Mouse (Mus musculus) stomach, embryonic 14.5 days (tissue): ENCODE results near the gene Tln2. TPM values are rescaled to one million over a fixed set of nuclear protein-coding genes. Genes with fewer than 3 reads are reported as not detected.

Experiments used
- ATAC-seq: fragments of 200-750 bp; cut with Nextera tagmentation; 2 replicates; pipeline ENCODE4 v1.8.0; 2017; ENCODE audit warnings: low read depth, moderate TSS enrichment; ENCODE audit not compliant: insufficient number of reproducible peaks, insufficient read depth, low FRiP score
- H3K27ac ChIP-seq: fragments of 300-500 bp; sonication (generic); 2 replicates; pipeline ENCODE4 v1.5.1; 2014; ENCODE audit warnings: mild to moderate bottlenecking, low read length, moderate library complexity, mixed read lengths
- H3K27me3 ChIP-seq: fragments of 300-500 bp; sonication (generic); 2 replicates; pipeline ENCODE4 v1.6.1; 2014; ENCODE audit warnings: low read length, control low read depth, mixed read lengths; ENCODE audit not compliant: control insufficient read depth, insufficient read depth
- H3K36me3 ChIP-seq: fragments of 300-500 bp; sonication (generic); 2 replicates; pipeline ENCODE4 v1.6.1; 2014; ENCODE audit warnings: mild to moderate bottlenecking, control low read depth, low read length, moderate library complexity, mixed read lengths; ENCODE audit not compliant: control insufficient read depth, insufficient read depth
- H3K4me1 ChIP-seq: fragments of 300-500 bp; sonication (generic); 2 replicates; pipeline ENCODE4 v1.6.1; 2014; ENCODE audit warnings: low read length, control low read depth, mixed read lengths; ENCODE audit not compliant: control insufficient read depth, insufficient read depth
- H3K4me2 ChIP-seq: fragments of 300-500 bp; sonication (generic); replicated peaks from 2 replicates; pipeline ENCODE4 v1.6.1; 2014; ENCODE audit warnings: low read depth, low read length, control low read depth
- H3K4me3 ChIP-seq: fragments of 300-500 bp; sonication (generic); 2 replicates; pipeline ENCODE4 v1.5.1; 2014; ENCODE audit warnings: low read depth, low read length, control low read depth
- H3K9ac ChIP-seq: fragments of 300-500 bp; sonication (generic); replicated peaks from 2 replicates; pipeline ENCODE4 v1.6.1; 2014; ENCODE audit warnings: low read depth, mild to moderate bottlenecking, control low read depth, low read length, moderate library complexity, mixed read lengths
- H3K9me3 ChIP-seq: fragments of 300-500 bp; sonication (generic); 2 replicates; pipeline ENCODE4 v1.6.1; 2016; ENCODE audit warnings: low read depth, low read length, control low read depth; ENCODE audit not compliant: control insufficient read depth
- WGBS: fragments of 180-500 bp; shearing (Covaris S2); extraction: QIAGEN DNeasy Blood & Tissue Kit; methylation state at CpG from one replicate; pipeline ENCODE4 v1.1.7; 2014; 5-methylcytosine and 5-hydroxymethylcytosine counted together
- polyA plus RNA-seq: library from polyadenylated mRNA; unstranded; fragments of >200 nt; fragmentation: Nextera tagmentation; extraction: Ambion mirVana; gene quantifications from 2 replicates; pipeline ENCODE4 v1.2.1, GENCODE M21; 2014

The Tln2 gene
- polyA plus RNA-seq, 1 experiment from 2014 or later, result 56.1 TPM

DNA sequence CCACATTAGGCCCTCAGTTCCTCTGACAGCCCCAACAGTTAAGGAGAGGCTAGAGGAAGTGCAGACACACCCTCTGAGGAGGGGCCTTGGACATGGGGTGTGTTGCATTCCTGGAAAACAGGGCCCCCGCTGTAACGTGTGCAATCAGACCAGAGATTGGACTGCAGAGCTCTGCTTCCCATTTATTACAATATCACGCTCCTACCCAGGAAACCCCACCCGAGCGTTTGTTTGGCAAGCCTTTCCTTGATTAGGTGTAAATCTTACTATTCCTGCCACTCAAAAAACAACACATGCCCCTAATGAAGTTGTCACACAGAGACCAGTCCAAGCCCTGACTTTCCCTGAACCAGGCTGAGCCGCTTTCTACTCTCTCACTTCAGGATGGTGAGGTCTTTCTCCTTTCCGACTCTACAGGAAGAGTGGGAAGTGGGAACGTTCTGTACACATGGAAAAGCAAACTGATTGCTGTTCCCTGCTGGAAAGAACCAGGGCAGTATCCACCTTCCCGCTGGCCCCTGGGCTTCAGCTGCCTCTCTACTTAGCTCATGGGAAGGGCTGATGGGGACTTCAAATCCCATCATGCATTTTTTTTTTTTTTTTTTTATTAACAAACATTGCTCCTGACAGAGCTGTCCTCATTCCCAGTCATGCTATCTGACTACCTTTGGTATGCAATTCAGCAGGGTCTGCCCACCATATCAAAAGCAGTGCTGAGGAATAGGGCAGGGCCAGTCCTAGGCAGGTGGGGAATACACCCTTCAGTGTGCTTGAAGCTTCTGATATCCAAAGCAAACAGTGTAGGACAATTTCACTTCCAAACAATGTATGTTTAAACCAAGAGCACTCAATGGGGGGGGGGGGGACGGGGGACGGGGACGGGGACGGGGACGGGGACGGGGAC, 74.1 kb downstream of the Tln2 start:
- peak; percentile 79 for ATAC-seq
- Histone ChIP-seq H3K9me3 (no peaks in the 10 kb centered on the region), H3K27ac (peak overlapping the region; percentile 63; the same call in 1 of the 2 replicates), H3K27me3 (no peaks in the 10 kb centered on the region), H3K9ac (no peak overlapping the region), H3K4me3 (no peak overlapping the region), H3K4me2 (peak overlapping the region; percentile 12; the same call in 1 of the 2 replicates), H3K36me3 (no peaks in the 10 kb centered on the region), H3K4me1 (no peaks in the 10 kb centered on the region)
- 52% methylated on average over 15 of the region's 15 CpGs for WGBS

DNA sequence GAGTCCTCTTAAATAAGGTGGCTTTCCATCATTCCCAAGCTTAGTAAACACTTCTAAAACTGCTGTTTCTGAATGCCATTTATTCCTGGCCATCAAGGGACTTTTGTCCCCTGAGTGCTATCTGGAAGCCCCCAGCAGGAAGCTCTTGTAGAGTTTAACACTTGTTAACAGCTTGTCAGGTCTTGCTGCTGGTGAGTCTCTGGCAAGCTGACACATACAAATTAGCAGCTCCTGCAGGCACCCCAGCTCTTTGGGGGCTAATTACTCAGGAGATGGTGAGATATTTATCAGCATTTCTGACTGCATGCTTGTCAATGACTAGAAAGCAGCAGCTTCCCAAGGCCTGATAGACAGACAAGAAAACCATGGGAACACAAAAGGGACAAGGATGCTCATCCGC, 77.2 kb downstream of the Tln2 start:
- Histone ChIP-seq H3K4me1 (no peaks in the 10 kb centered on the region), H3K27me3 (no peaks in the 10 kb centered on the region), H3K4me3 (no peak overlapping the region), H3K4me2 (no peak overlapping the region), H3K9ac (no peak overlapping the region), H3K36me3 (no peaks in the 10 kb centered on the region), H3K9me3 (no peaks in the 10 kb centered on the region), H3K27ac (no peak overlapping the region)
- ATAC-seq, result no peak
- 82% methylated on average over 1 of the region's 1 CpGs for WGBS

DNA sequence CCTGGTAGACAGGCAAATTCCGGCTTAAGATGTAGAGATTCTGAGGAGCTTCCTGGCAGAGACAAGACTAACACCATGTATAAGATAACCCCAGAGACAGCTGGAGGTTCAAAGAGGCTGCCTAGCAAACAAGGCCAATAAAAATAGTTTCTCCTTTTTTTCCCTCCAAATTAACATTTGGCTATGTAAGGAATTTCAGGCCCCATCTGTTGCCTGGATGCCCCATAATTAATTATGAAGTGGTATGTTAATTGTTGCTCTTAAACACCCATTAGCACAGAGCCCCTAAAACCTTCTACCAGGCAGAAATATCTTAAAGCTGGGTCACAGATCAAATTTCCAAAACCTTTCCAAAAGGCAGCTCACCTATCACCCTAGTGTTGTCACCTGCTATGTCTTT, 77.7 kb downstream of the Tln2 start:
- Histone ChIP-seq H3K9me3 (no peaks in the 10 kb centered on the region), H3K4me1 (no peaks in the 10 kb centered on the region), H3K27ac (no peak overlapping the region), H3K4me2 (no peak overlapping the region), H3K9ac (no peak overlapping the region), H3K4me3 (no peak overlapping the region), H3K27me3 (no peaks in the 10 kb centered on the region), H3K36me3 (no peaks in the 10 kb centered on the region)
- no peak for ATAC-seq
- WGBS, result 32% methylated on average over 1 of the region's 1 CpGs

DNA sequence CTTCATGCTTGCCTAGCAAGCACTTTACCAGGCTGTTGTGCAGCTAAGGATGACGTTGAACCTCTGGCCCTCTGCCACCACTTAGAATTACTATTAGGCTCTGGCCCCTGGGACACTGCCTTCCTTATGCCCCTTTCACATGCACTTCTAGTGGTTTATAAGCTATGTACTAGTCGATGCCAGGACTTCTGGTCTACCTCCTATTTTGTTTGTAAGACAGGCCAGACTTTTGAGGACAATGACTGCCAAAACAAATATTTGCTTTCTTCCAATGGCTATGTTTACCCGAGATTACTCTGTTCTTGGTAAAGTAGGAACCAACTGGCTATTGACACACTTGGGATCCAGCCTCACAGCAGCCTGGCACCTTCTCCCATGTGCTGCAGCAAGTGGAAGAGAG, 82.1 kb downstream of the Tln2 start:
- no peaks in the 10 kb centered on the region for H3K27me3 ChIP-seq
- H3K4me3 ChIP-seq, result no peak overlapping the region
- H3K9me3 ChIP-seq, result no peaks in the 10 kb centered on the region
- 72% methylated on average over 3 of the region's 3 CpGs for whole genome bisulfite sequencing
- no peak overlapping the region for H3K9ac ChIP-seq
- no peak overlapping the region for H3K4me2 ChIP-seq
- no peak overlapping the region for H3K27ac ChIP-seq
- H3K4me1 ChIP-seq, result no peaks in the 10 kb centered on the region
- H3K36me3 ChIP-seq, result no peaks in the 10 kb centered on the region
- no peak for ATAC-seq

DNA sequence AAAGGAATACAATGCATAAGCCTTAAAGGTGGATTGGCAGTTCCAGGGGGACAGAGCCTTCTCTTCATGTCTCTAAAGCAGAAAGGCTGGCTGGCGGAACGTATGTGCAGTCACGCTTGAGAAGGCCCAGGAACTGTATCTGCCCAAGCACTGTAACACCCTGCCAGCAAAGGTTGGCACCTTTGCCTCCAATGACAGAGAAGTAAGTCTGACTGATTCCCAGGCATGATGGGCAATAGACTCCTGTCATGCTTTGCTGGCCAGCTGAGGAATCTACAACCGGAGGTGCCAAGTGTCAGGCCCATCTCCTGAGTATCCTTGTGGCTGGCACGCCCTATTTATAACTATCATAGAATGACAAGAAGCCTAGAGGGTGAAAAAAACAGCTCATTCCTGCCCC, 83.3 kb downstream of the Tln2 start:
- Histone ChIP-seq H3K4me3 (no peak overlapping the region), H3K9me3 (no peaks in the 10 kb centered on the region), H3K4me1 (no peaks in the 10 kb centered on the region), H3K9ac (no peak overlapping the region), H3K27ac (no peak overlapping the region), H3K4me2 (no peak overlapping the region), H3K27me3 (no peaks in the 10 kb centered on the region), H3K36me3 (no peaks in the 10 kb centered on the region)
- ATAC-seq, result no peak
- 92% methylated on average over 5 of the region's 5 CpGs for WGBS

- H3K27ac ChIP-seq, result peak overlapping the region; percentile 6; the same call in 1 of the 2 replicates
- no peak for ATAC-seq
- H3K9me3 ChIP-seq, result no peaks in the 10 kb centered on the region
- 0 out of 2 replicates have a peak, but pooled peaks cover 6% of the 10 kb centered on the region for H3K4me1 ChIP-seq
- no peak overlapping the region for H3K4me3 ChIP-seq
- no peaks in the 10 kb centered on the region for H3K36me3 ChIP-seq
- no peak overlapping the region for H3K9ac ChIP-seq
- no peaks in the 10 kb centered on the region for H3K27me3 ChIP-seq
- no peak overlapping the region for H3K4me2 ChIP-seq
- 48% methylated on average over 11 of the region's 11 CpGs for WGBS
These were observed 95.9 kb downstream of the Tln2 start for GRCm38 (mm10) chr9:67463440-67464122.

- 42% methylated on average over 1 of the region's 2 CpGs for WGBS
- H3K4me3 ChIP-seq, result no peak overlapping the region
These were observed 118.0 kb downstream of the Tln2 start for GRCm38 (mm10) chr9:67441484-67441883.

GRCm38 (mm10) chr9:67437511-67437910, 122.0 kb downstream of the Tln2 start:
- Histone ChIP-seq H3K9ac (no peak overlapping the region), H3K4me2 (no peak overlapping the region), H3K9me3 (no peaks in the 10 kb centered on the region), H3K36me3 (no peaks in the 10 kb centered on the region), H3K27me3 (no peaks in the 10 kb centered on the region), H3K4me3 (no peak overlapping the region), H3K27ac (no peak overlapping the region), H3K4me1 (peaks cover 14% of the 10 kb centered on the region; the same call in 1 of the 2 replicates)
- WGBS, result 90% methylated on average over 1 of the region's 1 CpGs
- ATAC-seq, result no peak

More at GRCm38 (mm10) chr9:67441484-67441883, 118.0 kb downstream of the Tln2 start:
- H3K4me2 ChIP-seq, result no peak overlapping the region
- H3K4me1 ChIP-seq, result no peaks in the 10 kb centered on the region
- no peaks in the 10 kb centered on the region for H3K36me3 ChIP-seq
- no peaks in the 10 kb centered on the region for H3K27me3 ChIP-seq
- H3K27ac ChIP-seq, result no peak overlapping the region
- no peak for ATAC-seq
- H3K9me3 ChIP-seq, result no peaks in the 10 kb centered on the region
- no peak overlapping the region for H3K9ac ChIP-seq
